Mouse (Mus musculus) urinary bladder, postnatal 14 days (tissue): ENCODE data around the gene Hapln2.

ENCODE experiments used
- DNase-seq: peaks from one replicate; pipeline ENCODE4 v3.0.0; 2021; ENCODE audit warnings: low spot score

Hapln2 gene

DNA sequence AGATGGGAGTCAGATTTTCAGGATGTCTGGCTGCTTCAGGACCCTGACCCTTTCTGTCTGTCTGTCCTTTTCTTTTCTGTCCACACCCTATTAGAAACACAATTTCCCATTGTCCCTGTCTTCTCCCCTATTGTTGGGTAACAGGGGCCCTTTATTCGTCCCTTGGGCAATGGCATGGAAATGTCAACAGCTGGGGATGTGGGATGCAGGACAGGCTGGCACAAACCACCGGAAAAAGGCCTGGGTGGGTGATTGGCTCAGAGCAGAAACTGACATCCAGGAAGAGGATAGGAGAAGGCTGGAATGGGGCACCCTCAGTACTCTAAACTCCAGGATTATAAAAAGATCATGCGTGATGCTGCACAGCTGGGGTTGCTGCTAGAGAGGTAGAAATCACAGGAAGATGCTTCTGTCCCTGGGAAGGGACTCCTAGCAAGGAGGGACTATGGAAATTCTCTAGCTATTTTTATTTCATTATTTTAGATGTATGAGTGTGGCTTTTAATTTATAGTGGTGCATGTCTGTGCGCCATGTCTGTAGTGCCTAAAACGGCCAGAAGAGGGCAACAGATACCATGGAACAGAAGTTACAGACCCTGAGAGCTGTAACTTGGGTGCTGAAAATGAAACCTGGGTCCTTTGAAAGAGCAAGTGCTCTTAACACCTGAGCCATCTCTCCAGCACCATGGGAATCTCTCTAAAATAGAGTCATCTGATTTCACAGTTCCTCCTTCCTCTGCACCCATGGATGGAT, at the start of gene Hapln2:
Hapln2 (minus strand) TSS at position 150 of the 753 bp plus-strand sequence.
- DNase-seq: no peak

GRCm38 (mm10) chr3:88074766-88075165, 47.4 kb upstream of the Hapln2 start:
- DNase-seq: no peak

DNA sequence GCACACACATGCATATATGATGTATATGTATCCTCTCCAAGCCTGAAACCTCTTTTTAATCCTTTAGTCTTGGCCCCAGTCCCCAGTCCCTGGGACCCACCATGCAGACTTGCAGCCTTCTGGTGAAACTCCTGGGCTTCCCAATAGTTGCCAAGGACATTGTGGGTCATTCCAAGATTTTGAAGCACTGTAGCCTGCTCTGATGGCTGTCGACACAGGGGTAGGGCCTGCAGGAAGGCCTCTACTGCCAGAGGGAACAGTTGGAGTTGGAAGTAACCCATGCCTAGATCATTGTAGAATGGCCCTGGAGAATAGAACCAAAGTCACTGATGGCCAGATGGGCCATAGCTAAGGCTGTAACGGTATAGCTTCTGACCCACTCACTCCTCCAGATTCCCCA, 47.0 kb upstream of the Hapln2 start:
- no peak for DNase-seq

DNA sequence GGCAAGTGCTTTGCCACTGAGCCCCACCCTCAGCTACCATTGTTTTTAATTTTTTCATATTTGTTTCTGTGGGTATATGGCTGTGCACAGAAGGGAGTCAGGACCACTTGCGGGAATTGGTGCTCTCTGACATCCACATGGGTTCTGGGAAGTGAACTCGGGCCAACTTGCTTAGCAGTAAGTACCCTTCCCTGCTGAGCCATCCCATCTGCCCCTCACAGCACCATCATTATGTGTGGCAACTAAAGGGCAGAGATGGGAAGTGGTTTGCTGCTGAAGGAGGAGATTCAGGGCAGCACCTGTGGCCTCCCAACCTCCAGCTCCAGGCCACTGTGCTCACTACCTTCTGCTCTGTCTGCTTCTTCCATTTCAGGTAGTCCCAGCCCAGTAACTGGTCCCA, 46.2 kb upstream of the Hapln2 start:
- no peak for DNase-seq

- DNase-seq: peak; percentile 84
These were observed 44.4 kb upstream of the Hapln2 start for GRCm38 (mm10) chr3:88071783-88072182.

GRCm38 (mm10) chr3:88068386-88068785, 41.0 kb upstream of the Hapln2 start:
- no peak for DNase-seq

- DNase-seq: peak; percentile 86
These were observed 30.7 kb upstream of the Hapln2 start, which contains the start of gene Naxe for GRCm38 (mm10) chr3:88057902-88058696. TSS of gene Naxe (minus strand) at chr3:88058495.

GRCm38 (mm10) chr3:88057030-88057429, 29.6 kb upstream of the Hapln2 start:
- no peak for DNase-seq

DNA sequence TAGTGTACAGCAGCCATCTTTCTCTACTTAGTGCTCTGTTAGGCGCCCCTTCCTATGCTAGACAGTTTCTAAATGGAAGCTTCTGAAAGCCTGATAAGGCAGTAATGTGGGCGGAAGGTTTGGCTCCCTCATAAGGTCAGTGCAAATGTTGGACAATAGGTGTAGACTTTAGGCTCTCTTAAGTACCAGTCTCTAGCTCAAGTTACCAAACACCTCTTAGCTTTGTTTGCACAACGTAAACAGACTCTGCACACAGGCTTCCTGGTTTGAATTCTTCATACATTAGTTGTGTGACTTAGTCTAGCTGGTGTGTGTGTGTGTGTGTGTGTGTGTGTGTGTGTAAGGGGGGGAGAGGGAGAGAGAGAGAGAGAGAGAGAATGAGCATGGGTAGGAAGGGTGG, 22.1 kb upstream of the Hapln2 start:
- DNase-seq: no peak

GRCm38 (mm10) chr3:88042661-88043421, 15.5 kb upstream of the Hapln2 start, which contains the start of gene Gpatch4:
TSS of gene Gpatch4 (plus strand) at chr3:88043108.
- peak; percentile 89 for DNase-seq

GRCm38 (mm10) chr3:88035561-88036293, 8.3 kb upstream of the Hapln2 start:
- DNase-seq: no peak

DNA sequence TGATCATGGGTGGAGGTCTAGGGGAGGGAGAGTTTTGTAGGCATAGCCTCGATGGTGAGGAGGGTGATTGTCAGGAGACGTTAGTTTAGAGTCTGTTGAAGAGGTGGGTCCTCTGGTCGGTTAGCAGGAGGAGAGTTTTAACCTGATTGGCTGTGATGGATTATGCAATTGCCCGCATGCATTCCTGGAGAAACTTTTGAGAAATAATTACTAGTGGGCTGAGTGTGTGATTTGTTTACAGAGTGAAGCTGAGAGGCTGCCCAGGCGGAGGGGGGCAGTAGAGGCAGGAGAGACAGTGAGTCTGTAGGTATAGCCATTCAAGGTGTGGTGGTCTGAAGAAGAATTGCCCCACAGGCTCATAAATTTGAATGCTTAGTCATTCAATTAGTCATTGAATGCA, 6.1 kb upstream of the Hapln2 start:
- DNase-seq: no peak

DNA sequence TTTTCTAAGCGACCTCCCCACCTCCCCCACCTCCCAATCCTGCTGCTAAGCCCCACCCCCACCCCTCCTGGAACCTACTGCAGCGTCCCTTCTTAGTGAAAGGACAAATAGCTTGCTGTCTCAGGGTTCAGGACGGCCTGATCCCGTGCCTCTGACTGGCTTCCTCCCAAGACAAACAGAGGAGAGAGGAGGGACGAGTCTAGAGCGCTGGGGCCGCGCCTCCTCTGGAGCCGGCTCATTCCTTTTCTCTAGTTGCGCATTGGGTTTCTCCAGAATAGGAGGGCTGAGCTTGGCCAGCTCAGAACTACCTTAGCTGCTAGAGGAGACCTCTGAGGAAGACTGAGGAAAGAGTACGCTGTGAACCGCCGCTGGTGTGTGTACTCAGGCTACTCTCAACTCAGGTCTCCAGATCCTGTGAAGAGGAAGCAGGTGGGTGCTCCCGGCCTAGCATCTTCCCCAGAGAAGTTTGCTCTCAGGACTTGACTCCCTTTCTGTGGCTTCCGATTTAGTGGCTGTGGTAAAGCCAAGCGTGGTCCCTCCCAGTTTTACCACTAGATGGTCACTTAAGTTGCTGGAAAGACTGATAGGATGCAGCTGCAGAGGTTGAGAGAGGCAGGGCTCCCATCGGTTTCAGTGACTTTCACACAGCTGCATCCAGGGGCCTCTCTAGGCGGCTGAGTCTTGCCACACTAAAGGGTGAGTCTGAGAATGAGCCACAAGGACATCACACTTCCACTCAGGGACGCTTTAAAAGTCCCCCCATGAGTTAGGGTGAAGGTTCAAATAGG, 3.4 kb upstream of the Hapln2 start:
- DNase-seq: peak; percentile 63

DNA sequence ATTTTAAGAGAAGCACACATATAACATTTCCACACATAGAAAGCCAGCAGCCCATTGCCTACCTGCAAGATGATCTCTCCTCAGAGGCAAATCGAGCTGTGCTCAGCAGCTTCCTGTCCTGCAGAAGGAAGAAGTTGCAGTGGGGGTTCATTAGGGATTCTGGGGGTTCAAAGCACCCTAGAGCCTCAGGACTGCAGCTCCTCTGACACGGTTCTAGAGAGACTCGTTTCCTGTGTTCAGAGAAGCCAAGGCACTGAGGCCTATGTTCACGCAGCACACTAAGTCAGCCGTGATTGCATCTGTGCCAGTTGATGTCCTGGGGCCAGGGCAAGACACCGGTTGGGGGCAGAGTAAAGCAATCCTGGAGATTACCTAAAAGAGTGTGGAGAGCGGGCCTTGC, 560 bp downstream of the Hapln2 start:
- no peak for DNase-seq

- no peak for DNase-seq
These were observed 4.0 kb downstream of the Hapln2 start for GRCm38 (mm10) chr3:88023192-88024074.

- peak; percentile 91 for DNase-seq
These were observed 4.8 kb downstream of the Hapln2 start for GRCm38 (mm10) chr3:88022322-88023191.

- DNase-seq: no peak
These were observed 16.6 kb downstream of the Hapln2 start for GRCm38 (mm10) chr3:88010634-88011265.
